Mouse (Mus musculus) cerebellum, adult 2 months (tissue): ENCODE results near the gene Pofut1. TPM values are rescaled to one million over a fixed set of nuclear protein-coding genes. Genes with fewer than 3 reads are reported as not detected.

Source experiments
- DNase-seq, 2 experiments: peaks; one replicate each; pipeline ENCODE4 v3.0.0; 2021
- H3K27ac ChIP-seq: fragments of 200-500 bp; 2 replicates; pipeline ENCODE4 v1.5.1; 2012; ENCODE audit warnings: low read length, control low read depth, inconsistent platforms; ENCODE audit not compliant: insufficient read depth
- H3K27me3 ChIP-seq: fragments of 200-500 bp; 2 replicates; pipeline ENCODE4 v1.6.1; 2012; ENCODE audit warnings: inconsistent platforms, mild to moderate bottlenecking, low read length, moderate library complexity; ENCODE audit not compliant: control insufficient read depth, insufficient read depth
- H3K4me1 ChIP-seq: fragments of 200-500 bp; 2 replicates; pipeline ENCODE4 v1.6.1; 2011; ENCODE audit warnings: low read length; ENCODE audit not compliant: control insufficient read depth, insufficient read depth
- H3K4me3 ChIP-seq: fragments of 200-500 bp; replicated peaks from 2 replicates; pipeline ENCODE3; 2011; ENCODE audit warnings: mild to moderate bottlenecking, low read depth, low read length, control low read depth; ENCODE audit not compliant: insufficient read depth
- CTCF ChIP-seq: fragments of 200-500 bp; IDR thresholded peaks from 2 replicates; pipeline ENCODE4 v1.5.1; 2011; ENCODE audit warnings: low read depth, mild to moderate bottlenecking, control low read depth, low read length, moderate library complexity, borderline replicate concordance; ENCODE audit not compliant: insufficient read depth
- POLR2A ChIP-seq: fragments of 200-500 bp; IDR thresholded peaks from 2 replicates; pipeline ENCODE4 v1.6.1; 2011; ENCODE audit warnings: low read length, control low read depth, borderline replicate concordance; ENCODE audit not compliant: insufficient read depth
- WGBS: fragments of 180-500 bp; shearing (Covaris S2); methylation state at CpG from one replicate; pipeline ENCODE4 v1.1.7; 2018; 5-methylcytosine and 5-hydroxymethylcytosine counted together
- polyA plus RNA-seq: library from polyadenylated mRNA; depleted of rRNA; stranded (reverse); fragments of >200 nt; gene quantifications from 2 replicates; pipeline ENCODE4 v1.2.3, GENCODE M21; 2012

Pofut1 gene
- polyA plus RNA-seq, 1 experiment: 19.1 TPM

DNA sequence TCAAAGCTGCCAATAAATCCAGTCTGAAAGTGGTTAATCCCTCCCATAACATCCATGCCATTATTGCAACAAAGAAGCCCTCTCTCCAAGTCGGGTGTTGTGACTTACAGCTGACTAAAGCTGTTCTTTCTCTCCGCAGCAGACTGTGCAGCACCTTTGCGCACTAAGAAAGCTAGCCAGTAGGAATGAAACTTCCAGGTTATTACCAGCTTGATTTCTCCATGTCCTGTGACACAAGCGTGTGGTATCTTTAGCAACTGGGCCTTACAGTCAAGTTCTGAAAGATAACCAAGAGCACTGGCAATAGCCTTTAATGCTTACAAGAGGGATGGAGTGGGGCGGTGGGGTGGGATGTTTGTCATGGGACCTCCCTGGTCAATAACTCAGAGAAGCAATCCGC, 42.6 kb downstream of the Pofut1 start:
- no peaks in the 10 kb centered on the region for H3K27me3 ChIP-seq
- WGBS: 85% methylated on average over 6 of the region's 6 CpGs
- no peak for DNase-seq
- H3K4me1 ChIP-seq: no peaks in the 10 kb centered on the region
- H3K4me3 ChIP-seq: no peak overlapping the region
- no peak overlapping the region for H3K27ac ChIP-seq
- TF ChIP-seq CTCF (no peak), POLR2A (no peak)

- no peaks in the 10 kb centered on the region for H3K27me3 ChIP-seq
- H3K27ac ChIP-seq: no peak overlapping the region
- WGBS: 82% methylated on average over 4 of the region's 4 CpGs
- DNase-seq: no peak
- no peak overlapping the region for H3K4me3 ChIP-seq
- no peaks in the 10 kb centered on the region; the same call in 1 of the 2 replicates for H3K4me1 ChIP-seq
- TF ChIP-seq CTCF: no peak
- TF ChIP-seq POLR2A: no peak
These were observed 45.2 kb downstream of the Pofut1 start for GRCm38 (mm10) chr2:153286524-153286923.

DNA sequence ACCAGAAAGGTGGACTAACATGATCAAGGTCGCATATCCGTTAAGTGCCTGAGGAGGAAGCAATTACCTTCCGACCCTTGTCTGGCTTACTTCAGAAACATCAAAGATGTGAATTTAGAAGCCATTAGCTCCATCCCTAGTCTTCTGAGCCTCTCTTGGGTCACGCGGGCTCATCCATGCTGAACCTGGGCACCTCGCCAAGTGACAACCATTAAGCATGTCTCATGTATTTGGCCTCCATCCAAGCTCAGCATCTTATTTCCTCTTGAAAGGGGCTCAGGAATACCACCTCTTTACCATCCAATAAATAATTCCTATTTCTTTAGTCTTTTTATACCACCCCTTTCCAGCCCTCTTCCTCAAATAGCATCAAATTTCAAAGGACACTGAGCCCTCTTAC, 46.5 kb downstream of the Pofut1 start:
- DNase-seq: no peak
- TF ChIP-seq POLR2A (no peak), CTCF (no peak)
- peaks cover 4% of the 10 kb centered on the region for H3K4me1 ChIP-seq
- no peak overlapping the region for H3K4me3 ChIP-seq
- H3K27ac ChIP-seq: no peak overlapping the region
- WGBS: 35% methylated on average over 6 of the region's 6 CpGs
- H3K27me3 ChIP-seq: no peaks in the 10 kb centered on the region

- DNase-seq: peak; percentile 85 to 86
- Histone ChIP-seq H3K4me1 (peaks cover 4% of the 10 kb centered on the region), H3K27me3 (no peaks in the 10 kb centered on the region), H3K4me3 (peak within 1 kb of the TSS; percentile 74), H3K27ac (peak within 1 kb of the TSS; percentile 16)
- under 1% methylated on average over 63 of the region's 63 CpGs for WGBS
- TF ChIP-seq CTCF: no peak
- peak; percentile 45; the same call in 1 of the 2 replicates for TF ChIP-seq POLR2A
These were observed 49.9 kb downstream of the Pofut1 start, which contains the start of gene Kif3b for GRCm38 (mm10) chr2:153290938-153291928. TSS of gene Kif3b (plus strand) at chr2:153291413.

DNA sequence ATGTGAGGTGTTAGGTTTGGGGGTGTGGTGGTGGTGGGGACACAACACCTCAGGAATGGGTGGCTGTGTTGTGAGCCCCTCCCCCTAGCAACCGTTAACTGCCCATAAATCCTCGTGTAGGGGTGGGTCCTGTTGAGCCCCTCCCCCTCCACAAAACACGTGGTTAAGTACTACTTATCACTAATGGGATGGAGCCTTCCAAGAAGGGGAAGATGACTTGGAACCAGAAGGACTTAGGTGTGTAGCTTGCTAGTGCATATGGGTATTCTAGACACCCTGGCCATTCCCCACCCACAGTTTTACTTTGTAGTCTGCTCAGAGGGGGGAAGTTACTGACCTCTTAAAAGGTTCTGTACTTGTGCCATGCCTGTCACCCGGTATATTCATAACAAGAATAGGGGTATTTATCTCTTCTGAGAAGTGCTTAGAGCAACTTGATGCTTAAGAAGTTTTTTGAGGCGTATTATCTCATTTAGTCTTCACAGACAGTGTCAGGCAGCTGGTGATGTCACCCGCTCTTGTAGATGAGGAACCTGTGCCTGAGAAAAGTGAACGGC, 51.0 kb downstream of the Pofut1 start:
- no peak overlapping the region for H3K27ac ChIP-seq
- peak overlapping the region; percentile 33 for H3K4me3 ChIP-seq
- H3K4me1 ChIP-seq: peaks cover 8% of the 10 kb centered on the region
- WGBS: 46% methylated on average over 7 of the region's 7 CpGs
- H3K27me3 ChIP-seq: no peaks in the 10 kb centered on the region
- DNase-seq: no peak
- TF ChIP-seq POLR2A (no peak), CTCF (no peak)

DNA sequence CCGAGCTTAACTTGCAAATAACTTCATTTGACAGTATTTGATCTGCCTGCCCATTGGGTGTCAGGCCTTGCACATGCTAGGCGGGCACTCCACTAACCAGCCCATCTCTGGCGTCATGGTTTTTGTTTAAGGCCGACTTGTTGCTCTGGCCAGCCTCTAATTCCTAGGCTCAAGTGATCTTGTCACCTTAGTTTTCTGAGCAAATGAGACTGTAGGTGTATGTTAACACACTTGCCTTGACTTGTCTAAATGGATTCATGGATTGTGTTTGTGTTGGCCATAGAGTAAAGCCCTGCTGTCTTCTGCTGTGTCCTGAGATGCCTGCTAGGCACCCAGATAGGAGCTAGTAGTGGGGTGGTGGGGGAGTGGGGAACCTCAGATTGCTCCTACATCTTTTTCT, 53.9 kb downstream of the Pofut1 start:
- Histone ChIP-seq H3K27ac (no peak overlapping the region), H3K4me3 (no peak overlapping the region), H3K4me1 (peaks cover 22% of the 10 kb centered on the region), H3K27me3 (no peaks in the 10 kb centered on the region)
- TF ChIP-seq POLR2A: no peak
- TF ChIP-seq CTCF: no peak
- no peak for DNase-seq
- 86% methylated on average over 4 of the region's 4 CpGs for WGBS

DNA sequence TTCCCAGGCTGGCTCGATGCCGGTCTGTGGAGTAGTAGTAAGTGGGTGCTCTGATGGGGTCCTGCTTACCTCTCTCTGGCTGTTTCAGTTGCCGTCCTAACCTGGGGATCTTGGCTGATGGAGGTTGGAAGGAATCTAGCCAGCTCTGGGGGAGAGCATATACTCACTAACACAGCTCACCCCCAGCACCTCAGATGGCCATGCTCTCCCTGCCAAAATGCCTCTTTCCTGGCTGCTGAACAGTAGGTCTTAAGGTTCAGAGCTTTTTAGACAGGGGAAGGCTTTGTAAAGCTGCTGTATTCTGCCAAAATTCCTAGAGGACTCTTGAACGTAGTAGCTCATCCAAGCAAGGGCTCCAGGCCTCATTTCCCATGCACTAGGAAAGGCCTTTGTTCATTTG, 56.4 kb downstream of the Pofut1 start:
- 19% methylated on average over 4 of the region's 4 CpGs for WGBS
- DNase-seq: peak; percentile 38 to 70
- peak overlapping the region; percentile 80; the same call in 1 of the 2 replicates for H3K27ac ChIP-seq

More for the DNA sequence above, 56.4 kb downstream of the Pofut1 start:
- peaks cover 17% of the 10 kb centered on the region for H3K4me1 ChIP-seq
- H3K4me3 ChIP-seq: no peak overlapping the region
- H3K27me3 ChIP-seq: no peaks in the 10 kb centered on the region
- TF ChIP-seq POLR2A (no peak), CTCF (no peak)
